Mouse (Mus musculus) kidney, adult 2 months (tissue): Measurements from ENCODE around the gene Slc23a2.

ENCODE experiments used
- CTCF ChIP-seq: fragments of 200-500 bp; conservative IDR thresholded peaks from 2 replicates; pipeline ENCODE4 v1.5.1; 2011; ENCODE audit warnings: low read depth, mild to moderate bottlenecking, control low read depth, low read length, moderate library complexity, mixed read lengths; ENCODE audit not compliant: insufficient read depth, insufficient read length
- POLR2A ChIP-seq: fragments of 200-500 bp; IDR thresholded peaks from one replicate; pipeline ENCODE4 v1.6.1; 2011; ENCODE audit warnings: low read depth, low read length, control low read depth

- TF ChIP-seq POLR2A (no peak), CTCF (no peak)
These were observed 136.7 kb downstream of the Slc23a2 start for GRCm38 (mm10) chr2:132008186-132008585.
